Mouse (Mus musculus): ENCODE results near the gene Srsf2. TPM values are rescaled to one million over a fixed set of nuclear protein-coding genes. Genes with fewer than 3 reads are reported as not detected.
"Not testable (repeated sequence)": the region's sequence is repeated elsewhere in the genome, so short reads cannot be mapped to it uniquely, and the experiment has no call there.

Srsf2 gene
- 361 and 367 TPM in 2 replicates for total RNA-seq (2012; rRNA removed)

DNA sequence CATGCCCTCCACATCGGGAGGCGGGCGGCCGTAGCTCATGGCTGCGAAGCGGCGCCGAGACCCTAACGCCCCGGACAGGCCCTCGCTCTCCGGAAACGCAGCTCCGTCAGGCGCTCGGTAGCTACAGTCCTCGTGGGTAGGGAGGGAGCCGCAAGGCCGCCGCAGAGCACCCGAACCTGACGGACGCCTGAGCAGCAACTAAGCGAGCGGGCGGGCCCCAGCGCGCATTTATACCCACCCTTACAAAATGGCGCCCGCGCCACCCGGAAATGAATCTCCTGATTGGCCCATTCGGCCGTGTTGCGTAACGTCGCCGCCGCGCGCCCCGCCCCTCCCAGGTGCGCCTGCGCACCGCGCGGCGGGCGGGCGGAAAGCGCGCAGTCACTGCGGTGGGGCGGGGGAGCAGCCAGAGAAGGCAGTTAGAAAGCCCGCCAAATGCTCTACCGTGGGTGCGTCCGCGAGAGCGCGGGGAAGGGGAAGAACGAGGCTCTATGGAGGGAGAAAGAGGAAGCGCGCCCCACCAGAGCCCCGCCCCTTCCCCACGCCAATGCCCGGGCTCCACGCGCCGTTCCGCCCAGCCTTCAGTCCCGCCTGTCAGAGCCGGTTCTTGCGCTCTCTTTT is at the start of gene Srsf2:
Gene Srsf2 (minus strand): TSS at position 204 of the 621 bp plus-strand sequence.
- H3K4me3 ChIP-seq (ENCODE audit: insufficient read depth in 1 of 2, low read depth in 1 of 2, low read length in 2 of 2, poor library complexity in 1 of 2, severe bottlenecking in 1 of 2): peak within 1 kb of the TSS; percentile 81 to 94
- peaks cover 26% of the 10 kb centered on the region for H3K36me3 ChIP-seq (ENCODE audit: control insufficient read depth, insufficient read depth, low read length, poor library complexity, severe bottlenecking)
- peak within 1 kb of the TSS; percentile 100 for H3K9ac ChIP-seq (ENCODE audit: insufficient read depth, low read depth, low read length, poor library complexity, severe bottlenecking)
- H3K27ac ChIP-seq (ENCODE audit: insufficient read depth, low read depth, low read length, poor library complexity, severe bottlenecking): peak within 1 kb of the TSS; percentile 100
- H3K9me3 ChIP-seq (ENCODE audit: control insufficient read depth, insufficient read depth, low read depth, low read length): no peaks in the 10 kb centered on the region
- peak; percentile 83 for DNase-seq (ENCODE audit: low read depth, low spot score)
- TF ChIP-seq ZC3H11A (IDR thresholded peaks at IDR 0.05; ENCODE audit: borderline replicate concordance, low read depth, low read length) (no peak), CHD2 (IDR thresholded peaks at IDR 0.05; ENCODE audit: low read depth, low read length) (no peak), ZNF384 (IDR thresholded peaks at IDR 0.05; ENCODE audit: low read depth, low read length) (no peak), MAFK (IDR thresholded peaks at IDR 0.05; ENCODE audit: insufficient read depth, low read depth, low read length) (peak; percentile 98), HCFC1 (IDR thresholded peaks at IDR 0.05; ENCODE audit: borderline replicate concordance, insufficient read depth, low read length) (0 out of 2 replicates have a peak, but pooled peaks have one; percentile 61)
- in situ Hi-C loops (cut with MboI; ENCODE audit: low sequenced_read_pairs in 2 of 2, unreplicated experiment in 2 of 2): no loop called here
- no peaks in the 10 kb centered on the region for H3K4me1 ChIP-seq (ENCODE audit: control insufficient read depth in 2 of 2, insufficient read depth in 2 of 2, low read length in 2 of 2, poor library complexity in 1 of 2)

DNA sequence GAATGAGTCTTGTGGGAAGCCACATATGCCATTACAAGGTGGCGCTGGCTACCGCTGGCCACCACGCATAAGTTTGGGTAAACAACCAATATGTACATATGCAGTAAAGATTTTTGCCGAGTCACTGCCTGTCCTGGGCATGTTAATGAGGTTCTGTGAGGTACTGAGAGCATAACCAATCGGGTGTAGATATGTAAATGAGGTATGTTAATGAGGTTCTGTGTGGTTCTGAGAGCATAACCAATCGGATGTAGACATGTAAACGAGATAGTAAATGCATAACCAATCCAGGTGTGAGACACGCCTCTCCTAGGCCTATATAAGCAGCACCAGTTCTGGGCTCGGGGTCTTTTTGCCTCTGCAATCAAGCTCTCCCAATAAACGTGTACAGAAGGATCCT is 49.7 kb upstream of the Srsf2 start:
- in situ Hi-C loops (cut with MboI; ENCODE audit: low sequenced_read_pairs in 2 of 2, unreplicated experiment in 2 of 2): loop anchor here in 1 of 2 experiments (25.0 kb wide), 1 partner anchor 110 kb away; no protein-coding TSS in a partner anchor
- not testable (repeated sequence) for DNase-seq (ENCODE audit: low read depth, low spot score); H3K9me3 ChIP-seq (ENCODE audit: control insufficient read depth, insufficient read depth, low read depth, low read length); H3K4me3 ChIP-seq (ENCODE audit: insufficient read depth in 1 of 2, low read depth in 1 of 2, low read length in 2 of 2, poor library complexity in 1 of 2, severe bottlenecking in 1 of 2); H3K9ac ChIP-seq (ENCODE audit: insufficient read depth, low read depth, low read length, poor library complexity, severe bottlenecking); H3K36me3 ChIP-seq (ENCODE audit: control insufficient read depth, insufficient read depth, low read length, poor library complexity, severe bottlenecking)
- Histone ChIP-seq H3K4me1 (ENCODE audit: control insufficient read depth in 2 of 2, insufficient read depth in 2 of 2, low read length in 2 of 2, poor library complexity in 1 of 2) (peaks cover 5 to 20% of the 10 kb centered on the region in 2 experiments; a peak in 2 of 4 replicates), H3K27ac (ENCODE audit: insufficient read depth, low read depth, low read length, poor library complexity, severe bottlenecking) (peak overlapping the region; percentile 87)
- peak; percentile 86 for TF ChIP-seq MAFK (IDR thresholded peaks at IDR 0.05; ENCODE audit: insufficient read depth, low read depth, low read length)

DNA sequence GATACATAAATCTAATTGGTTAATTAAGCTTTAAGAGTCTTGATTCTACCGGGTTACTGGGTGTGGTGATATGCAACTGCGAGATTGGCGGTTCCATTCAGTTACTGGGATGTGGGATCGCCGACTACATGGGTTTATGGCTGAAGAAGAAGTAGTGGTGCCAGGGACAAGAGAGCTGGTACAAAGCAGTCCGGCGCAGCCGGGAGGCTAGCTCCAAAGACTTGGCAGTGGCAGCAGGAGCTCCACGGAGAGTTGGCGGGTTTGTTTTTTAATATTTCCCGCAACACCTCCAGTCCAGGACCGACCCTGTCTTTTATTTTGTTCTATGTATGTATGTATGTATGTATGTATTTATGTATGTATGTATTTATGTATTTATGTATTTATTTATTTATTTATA is 46.4 kb upstream of the Srsf2 start:
- Histone ChIP-seq H3K27ac (ENCODE audit: insufficient read depth, low read depth, low read length, poor library complexity, severe bottlenecking) (no peak overlapping the region), H3K9me3 (ENCODE audit: control insufficient read depth, insufficient read depth, low read depth, low read length) (no peaks in the 10 kb centered on the region), H3K4me3 (ENCODE audit: insufficient read depth in 1 of 2, low read depth in 1 of 2, low read length in 2 of 2, poor library complexity in 1 of 2, severe bottlenecking in 1 of 2) (no peak overlapping the region), H3K36me3 (ENCODE audit: control insufficient read depth, insufficient read depth, low read length, poor library complexity, severe bottlenecking) (no peaks in the 10 kb centered on the region), H3K4me1 (ENCODE audit: control insufficient read depth in 2 of 2, insufficient read depth in 2 of 2, low read length in 2 of 2, poor library complexity in 1 of 2) (peaks cover 8 to 35% of the 10 kb centered on the region in 2 experiments; a peak in 3 of 4 replicates), H3K9ac (ENCODE audit: insufficient read depth, low read depth, low read length, poor library complexity, severe bottlenecking) (no peak overlapping the region)
- no peak for DNase-seq (ENCODE audit: low read depth, low spot score)
- TF ChIP-seq CHD2 (IDR thresholded peaks at IDR 0.05; ENCODE audit: low read depth, low read length) (no peak), HCFC1 (IDR thresholded peaks at IDR 0.05; ENCODE audit: borderline replicate concordance, insufficient read depth, low read length) (no peak), MAFK (IDR thresholded peaks at IDR 0.05; ENCODE audit: insufficient read depth, low read depth, low read length) (no peak), ZNF384 (IDR thresholded peaks at IDR 0.05; ENCODE audit: low read depth, low read length) (no peak), ZC3H11A (IDR thresholded peaks at IDR 0.05; ENCODE audit: borderline replicate concordance, low read depth, low read length) (no peak)
- in situ Hi-C loops (cut with MboI; ENCODE audit: low sequenced_read_pairs in 2 of 2, unreplicated experiment in 2 of 2): no loop called here

DNA sequence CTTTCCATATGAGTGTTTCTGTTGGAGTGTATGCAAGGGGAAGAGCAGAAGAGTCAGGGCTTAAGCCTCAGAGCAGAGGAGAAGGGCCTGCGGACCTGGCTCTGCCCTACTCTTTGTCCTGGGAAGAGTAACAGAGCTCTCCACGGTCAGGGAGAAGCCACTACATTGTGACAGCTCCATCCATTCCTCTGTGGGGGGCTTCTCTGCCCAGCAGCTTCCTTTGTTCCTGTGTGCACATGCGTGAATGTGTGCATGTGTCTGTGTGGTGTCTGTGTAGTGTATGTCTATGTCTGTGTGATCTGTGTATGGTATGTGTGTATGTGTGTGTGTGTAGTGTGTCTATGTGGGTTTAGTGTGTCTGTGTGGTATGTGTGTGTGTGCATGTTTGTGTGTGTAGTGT is 42.5 kb upstream of the Srsf2 start:
- no peak overlapping the region for H3K4me3 ChIP-seq (ENCODE audit: insufficient read depth in 1 of 2, low read depth in 1 of 2, low read length in 2 of 2, poor library complexity in 1 of 2, severe bottlenecking in 1 of 2)
- no peak for DNase-seq (ENCODE audit: low read depth, low spot score)
- H3K9me3 ChIP-seq (ENCODE audit: control insufficient read depth, insufficient read depth, low read depth, low read length): 0 out of 2 replicates have a peak, but pooled peaks cover 2% of the 10 kb centered on the region
- H3K9ac ChIP-seq (ENCODE audit: insufficient read depth, low read depth, low read length, poor library complexity, severe bottlenecking): no peak overlapping the region
- in situ Hi-C loops (cut with MboI; ENCODE audit: low sequenced_read_pairs in 2 of 2, unreplicated experiment in 2 of 2): no loop called here
- H3K4me1 ChIP-seq (ENCODE audit: control insufficient read depth in 2 of 2, insufficient read depth in 2 of 2, low read length in 2 of 2, poor library complexity in 1 of 2): peaks cover 4 to 26% of the 10 kb centered on the region in 2 experiments
- H3K36me3 ChIP-seq (ENCODE audit: control insufficient read depth, insufficient read depth, low read length, poor library complexity, severe bottlenecking): no peaks in the 10 kb centered on the region
- TF ChIP-seq MAFK (IDR thresholded peaks at IDR 0.05; ENCODE audit: insufficient read depth, low read depth, low read length) (no peak), ZC3H11A (IDR thresholded peaks at IDR 0.05; ENCODE audit: borderline replicate concordance, low read depth, low read length) (no peak), HCFC1 (IDR thresholded peaks at IDR 0.05; ENCODE audit: borderline replicate concordance, insufficient read depth, low read length) (no peak), ZNF384 (IDR thresholded peaks at IDR 0.05; ENCODE audit: low read depth, low read length) (no peak), CHD2 (IDR thresholded peaks at IDR 0.05; ENCODE audit: low read depth, low read length) (no peak)
- no peak overlapping the region for H3K27ac ChIP-seq (ENCODE audit: insufficient read depth, low read depth, low read length, poor library complexity, severe bottlenecking)

Data from ES-E14 (cell line).